Mouse (Mus musculus): ENCODE data around the gene Reps2. TPM values are rescaled to one million over a fixed set of nuclear protein-coding genes. Genes with fewer than 3 reads are reported as not detected.

The Reps2 gene
- polyA plus RNA-seq, 1 experiment = not detected

DNA sequence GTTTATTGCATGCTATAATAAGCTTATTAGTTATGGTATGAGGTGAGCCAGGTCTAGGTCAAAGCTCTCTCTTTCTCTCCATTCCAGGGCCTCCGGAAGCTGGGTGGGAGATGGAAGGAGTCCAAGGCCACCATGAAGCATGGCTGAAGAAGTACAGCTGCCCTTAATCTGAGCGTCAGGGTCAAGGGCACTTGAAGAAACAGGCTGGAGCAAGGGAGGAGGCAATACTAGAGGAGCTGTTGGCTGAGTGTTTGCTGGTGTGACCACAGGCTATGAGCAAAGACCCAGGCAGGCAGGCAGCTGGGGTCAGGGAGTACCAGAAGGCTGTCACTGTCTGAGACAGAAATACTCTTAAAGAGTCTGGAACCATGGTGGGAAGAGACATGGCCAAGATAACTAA, 280.2 kb downstream of the Reps2 start:
- no peaks in the 10 kb centered on the region for H3K4me1 ChIP-seq (ENCODE audit: control insufficient read depth, insufficient read depth, low read length)
- 73% methylated on average over 2 of the region's 2 CpGs for WGBS
- no peak overlapping the region for H3K27ac ChIP-seq (ENCODE audit: insufficient read depth, low read depth, low read length)
- TF ChIP-seq CTCF (IDR thresholded peaks at IDR 0.05; ENCODE audit: insufficient read depth, low read depth, low read length) (no peak), POLR2A (IDR thresholded peaks at IDR 0.05; ENCODE audit: insufficient read depth, low read depth, low read length) (no peak)
- no peak overlapping the region for H3K4me3 ChIP-seq (ENCODE audit: insufficient read depth, low read depth, low read length)

Other genes starting within 250 kb of the Reps2 start
- 220 TPM in 1 of 2 replicates, not detected in the other for gene Rbbp7, start 116.8 kb upstream of the Reps2 start, polyA plus RNA-seq (2012; ENCODE audit: insufficient read depth, insufficient read length, low replicate concordance, missing spikeins)
- gene Txlng, start 185.8 kb upstream of the Reps2 start, polyA plus RNA-seq (2012; ENCODE audit: insufficient read depth, insufficient read length, low replicate concordance, missing spikeins) = not detected in 2 replicates
- not detected in 2 replicates for gene Syap1, start 244.8 kb upstream of the Reps2 start, polyA plus RNA-seq (2012; ENCODE audit: insufficient read depth, insufficient read length, low replicate concordance, missing spikeins)